Mouse (Mus musculus) layer of hippocampus, postnatal 25 days (tissue): ENCODE measurements around the gene Dtd2. TPM values are rescaled to one million over a fixed set of nuclear protein-coding genes. Genes with fewer than 3 reads are reported as not detected.

ENCODE experiments used
- DNase-seq, 2 experiments: peaks; one replicate each; pipeline ENCODE4 v3.0.0; 2022; ENCODE audit warnings: mixed read lengths in 2 of 2, low spot score in 1 of 2; ENCODE audit errors: extremely low spot score in 1 of 2
- total RNA-seq, 2 experiments: library from RNA; stranded (reverse); gene quantifications; 2 replicates each; pipeline ENCODE4 v1.2.3; 2021

Gene Dtd2
- total RNA-seq, 2 experiments from 2014 or later: 7.8 to 10.9 TPM

- no peak for DNase-seq
Measured at GRCm38 (mm10) chr12:51985826-51986225, 20.5 kb downstream of the Dtd2 start.

GRCm38 (mm10) chr12:51985163-51985748 lies 21.0 kb downstream of the Dtd2 start:
- DNase-seq: no peak

GRCm38 (mm10) chr12:51983625-51984024 lies 22.7 kb downstream of the Dtd2 start:
- DNase-seq: no peak

- no peak for DNase-seq
Measured at GRCm38 (mm10) chr12:51976531-51976930, 29.8 kb downstream of the Dtd2 start.

- no peak for DNase-seq
Measured at GRCm38 (mm10) chr12:51974381-51974780, 31.9 kb downstream of the Dtd2 start.

- no peak for DNase-seq
Measured at GRCm38 (mm10) chr12:51972269-51973065, 33.8 kb downstream of the Dtd2 start.

- DNase-seq: peak; percentile 77 to 82
Measured at GRCm38 (mm10) chr12:51971070-51971664, 35.1 kb downstream of the Dtd2 start, which contains the start of gene Heatr5a. Gene Heatr5a, minus strand, starts transcription at chr12:51971321.

- DNase-seq: no peak
Measured at GRCm38 (mm10) chr12:51970352-51971069, 35.8 kb downstream of the Dtd2 start.

GRCm38 (mm10) chr12:51969876-51970275 lies 36.4 kb downstream of the Dtd2 start:
- DNase-seq: no peak

GRCm38 (mm10) chr12:51969092-51969491 lies 37.2 kb downstream of the Dtd2 start:
- no peak for DNase-seq

GRCm38 (mm10) chr12:51967915-51968595 lies 38.2 kb downstream of the Dtd2 start:
- no peak for DNase-seq

GRCm38 (mm10) chr12:51957626-51958025 lies 48.7 kb downstream of the Dtd2 start:
- DNase-seq: no peak

- no peak for DNase-seq
Measured at GRCm38 (mm10) chr12:51952309-51952708, 54.0 kb downstream of the Dtd2 start.

GRCm38 (mm10) chr12:51947498-51947945 lies 58.8 kb downstream of the Dtd2 start:
- no peak for DNase-seq

- DNase-seq: no peak
Measured at GRCm38 (mm10) chr12:51945331-51945730, 61.0 kb downstream of the Dtd2 start.

GRCm38 (mm10) chr12:51939848-51940247 lies 66.5 kb downstream of the Dtd2 start:
- no peak for DNase-seq
